Mouse (Mus musculus): ENCODE data around the gene Tmem86a. TPM values are rescaled to one million over a fixed set of nuclear protein-coding genes. Genes with fewer than 3 reads are reported as not detected.

Gene Tmem86a
- polyA plus RNA-seq (2016; fragmentation: Nextera tagmentation; extraction: Ambion mirVana) = 13.9 and 15.2 TPM in 2 replicates

GRCm38 (mm10) chr7:47050366-47050765, at the start of gene Tmem86a:
Tmem86a (plus strand) TSS chr7:47050601.
- Histone ChIP-seq H3K4me3 (replicated peaks) (peak within 1 kb of the TSS; percentile 91), H3K27me3 (0 out of 2 replicates have a peak, but pooled peaks cover 11% of the 10 kb centered on the region), H3K36me3 (replicated peaks) (peaks cover 6% of the 10 kb centered on the region), H3K4me2 (peak within 1 kb of the TSS; percentile 84), H3K9ac (peak within 1 kb of the TSS; percentile 86), H3K4me1 (peaks cover 19% of the 10 kb centered on the region), H3K9me3 (no peaks in the 10 kb centered on the region), H3K27ac (peak within 1 kb of the TSS; percentile 90)
- under 1% methylated on average over 33 of the region's 33 CpGs for WGBS
- peak; percentile 100 for ATAC-seq (ENCODE audit: low FRiP score)

- peaks cover 29% of the 10 kb centered on the region for H3K4me1 ChIP-seq
- no peaks in the 10 kb centered on the region for H3K27me3 ChIP-seq
- H3K27ac ChIP-seq = no peak overlapping the region
- H3K36me3 ChIP-seq (replicated peaks) = peaks cover 38% of the 10 kb centered on the region
- H3K9ac ChIP-seq = no peak overlapping the region
- ATAC-seq (ENCODE audit: low FRiP score) = peak; percentile 64; the same call in 1 of the 2 replicates
- H3K4me3 ChIP-seq (replicated peaks) = no peak overlapping the region
- no peaks in the 10 kb centered on the region for H3K9me3 ChIP-seq
- H3K4me2 ChIP-seq = no peak overlapping the region
- 56% methylated on average over 3 of the region's 3 CpGs for WGBS
These were observed 49.8 kb upstream of the Tmem86a start for GRCm38 (mm10) chr7:47000644-47000983.

GRCm38 (mm10) chr7:47001125-47001899, 49.1 kb upstream of the Tmem86a start:
- Histone ChIP-seq H3K36me3 (replicated peaks) (peaks cover 31% of the 10 kb centered on the region), H3K27me3 (no peaks in the 10 kb centered on the region), H3K4me1 (peaks cover 29% of the 10 kb centered on the region), H3K4me2 (no peak overlapping the region), H3K9me3 (no peaks in the 10 kb centered on the region), H3K9ac (no peak overlapping the region), H3K4me3 (replicated peaks) (no peak overlapping the region), H3K27ac (no peak overlapping the region)
- no peak for ATAC-seq (ENCODE audit: low FRiP score)
- 87% methylated on average over 5 of the region's 5 CpGs for WGBS

DNA sequence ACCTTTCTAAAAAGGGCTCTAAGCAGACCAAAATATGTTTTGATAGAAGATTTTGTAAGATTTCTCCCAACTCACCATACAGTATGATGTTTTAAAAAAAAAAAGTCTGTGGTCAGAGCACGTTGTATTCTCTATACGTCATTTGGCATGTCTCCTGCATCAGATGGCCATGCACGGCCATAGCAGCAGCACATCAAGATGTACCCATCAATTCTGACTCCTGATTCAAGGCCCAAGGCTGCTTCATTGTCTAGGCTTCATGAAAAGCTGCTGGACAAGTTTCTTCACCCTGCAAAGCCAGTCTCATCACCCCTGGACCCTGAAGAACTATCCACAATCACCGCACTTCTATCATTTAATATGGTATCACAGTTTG, 48.5 kb upstream of the Tmem86a start:
- H3K27me3 ChIP-seq = no peaks in the 10 kb centered on the region
- peaks cover 32% of the 10 kb centered on the region for H3K4me1 ChIP-seq
- no peak for ATAC-seq (ENCODE audit: low FRiP score)
- WGBS = 56% methylated on average over 4 of the region's 4 CpGs
- no peak overlapping the region for H3K4me3 ChIP-seq (replicated peaks)
- no peak overlapping the region for H3K9ac ChIP-seq
- no peaks in the 10 kb centered on the region for H3K9me3 ChIP-seq
- no peak overlapping the region for H3K4me2 ChIP-seq
- peaks cover 26% of the 10 kb centered on the region for H3K36me3 ChIP-seq (replicated peaks)
- no peak overlapping the region for H3K27ac ChIP-seq

GRCm38 (mm10) chr7:47003411-47004115, 46.8 kb upstream of the Tmem86a start:
- Histone ChIP-seq H3K36me3 (replicated peaks) (peaks cover 9% of the 10 kb centered on the region), H3K4me3 (replicated peaks) (no peak overlapping the region), H3K9me3 (no peaks in the 10 kb centered on the region), H3K27me3 (no peaks in the 10 kb centered on the region), H3K4me1 (peaks cover 39% of the 10 kb centered on the region), H3K27ac (peak overlapping the region; percentile 82), H3K9ac (no peak overlapping the region; the same call in 1 of the 2 replicates), H3K4me2 (no peak overlapping the region)
- 24% methylated on average over 3 of the region's 3 CpGs for whole genome bisulfite sequencing
- ATAC-seq (ENCODE audit: low FRiP score) = peak; percentile 22; the same call in 1 of the 2 replicates

DNA sequence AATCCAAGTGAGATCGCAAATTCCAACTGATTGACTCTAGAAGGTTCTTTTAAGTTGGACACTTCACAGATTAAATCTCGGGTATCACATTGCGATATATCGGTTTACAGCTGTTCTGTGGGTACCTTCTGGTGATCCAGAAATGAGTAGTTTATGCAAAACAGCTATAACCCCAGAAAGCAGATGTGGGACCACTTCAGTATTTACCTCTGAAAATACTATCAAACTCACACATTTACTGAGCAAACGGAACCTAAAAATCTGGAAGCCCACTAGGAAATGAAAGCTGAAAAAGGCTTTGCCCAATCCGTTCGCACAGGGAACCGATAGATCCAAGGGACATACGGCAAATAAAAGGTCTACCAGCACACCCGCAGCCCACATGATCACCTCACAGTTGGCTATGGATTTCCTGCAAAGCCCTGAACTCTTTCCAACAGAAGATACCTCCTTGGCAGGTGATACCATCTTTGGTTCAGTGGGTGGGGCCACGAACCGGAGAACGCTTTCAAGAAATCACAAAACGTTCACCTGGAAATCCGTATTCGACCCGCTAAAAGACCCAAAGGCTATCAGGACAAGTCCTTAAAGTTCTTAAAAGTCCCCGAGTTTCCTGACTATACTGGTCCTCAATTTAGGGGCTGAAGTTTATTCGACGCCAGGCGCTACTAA, 43.2 kb upstream of the Tmem86a start:
- Histone ChIP-seq H3K4me1 (peaks cover 44% of the 10 kb centered on the region), H3K4me2 (peak overlapping the region; percentile 85), H3K9me3 (no peaks in the 10 kb centered on the region), H3K27me3 (no peaks in the 10 kb centered on the region), H3K4me3 (replicated peaks) (peak overlapping the region; percentile 70), H3K9ac (peak overlapping the region; percentile 68), H3K36me3 (replicated peaks) (no peaks in the 10 kb centered on the region), H3K27ac (peak overlapping the region; percentile 86)
- no peak for ATAC-seq (ENCODE audit: low FRiP score)
- 25% methylated on average over 21 of the region's 21 CpGs for WGBS

GRCm38 (mm10) chr7:47007818-47008167, 42.6 kb upstream of the Tmem86a start:
- Histone ChIP-seq H3K9me3 (no peaks in the 10 kb centered on the region), H3K27me3 (no peaks in the 10 kb centered on the region), H3K9ac (peak overlapping the region; percentile 68), H3K4me1 (peaks cover 39% of the 10 kb centered on the region), H3K36me3 (replicated peaks) (no peaks in the 10 kb centered on the region), H3K27ac (peak overlapping the region; percentile 86), H3K4me3 (replicated peaks) (peak overlapping the region; percentile 70), H3K4me2 (peak overlapping the region; percentile 85)
- no peak; the same call in 1 of the 2 replicates for ATAC-seq (ENCODE audit: low FRiP score)
- under 1% methylated on average over 25 of the region's 25 CpGs for WGBS

GRCm38 (mm10) chr7:47008168-47008993, 42.0 kb upstream of the Tmem86a start, which contains the start of gene Spty2d1:
Spty2d1 (minus strand) TSS chr7:47008411.
- Histone ChIP-seq H3K27ac (peak within 1 kb of the TSS; percentile 86), H3K4me2 (peak within 1 kb of the TSS; percentile 85), H3K9me3 (no peaks in the 10 kb centered on the region), H3K36me3 (replicated peaks) (no peaks in the 10 kb centered on the region), H3K4me1 (peaks cover 33% of the 10 kb centered on the region), H3K27me3 (no peaks in the 10 kb centered on the region), H3K9ac (peak within 1 kb of the TSS; percentile 68), H3K4me3 (replicated peaks) (peak within 1 kb of the TSS; percentile 70)
- peak; percentile 94 for ATAC-seq (ENCODE audit: low FRiP score)
- WGBS = 1% methylated on average over 54 of the region's 57 CpGs

DNA sequence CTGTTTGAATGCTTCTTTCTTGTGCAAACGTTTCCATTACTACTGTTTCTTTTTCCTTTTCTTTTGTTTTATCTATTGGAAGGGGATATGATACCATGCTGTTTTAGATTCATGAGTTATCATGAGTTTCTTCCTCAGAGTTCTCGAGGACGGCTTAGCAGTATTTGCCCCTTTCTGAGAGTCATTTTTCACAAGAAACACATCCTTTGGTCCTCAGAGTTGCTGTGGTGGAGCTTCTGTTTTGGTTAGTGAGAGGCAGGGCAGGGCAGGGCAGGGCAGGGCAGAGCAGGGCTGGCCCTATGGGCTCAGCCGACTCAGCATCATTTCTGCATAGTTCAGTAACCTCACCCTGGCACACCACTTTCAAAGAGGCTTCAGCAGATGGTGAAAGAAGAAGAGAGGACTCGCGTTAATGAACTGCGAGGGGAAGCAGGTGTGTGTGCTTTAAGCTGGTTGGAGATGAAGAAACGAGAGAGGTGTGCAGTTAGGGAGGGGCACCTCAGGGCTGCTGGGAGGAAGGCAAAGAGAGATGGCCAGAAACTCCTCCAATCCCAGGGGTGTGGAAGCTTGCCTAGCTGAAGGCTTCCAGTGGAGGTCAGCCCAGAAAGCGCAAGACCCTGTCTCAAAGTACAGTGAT, 37.2 kb upstream of the Tmem86a start:
- no peak overlapping the region for H3K4me2 ChIP-seq
- H3K27ac ChIP-seq = 0 out of 2 replicates have a peak overlapping the region, but pooled peaks have one; percentile 13
- 50% methylated on average over 9 of the region's 9 CpGs for WGBS
- H3K4me1 ChIP-seq = peaks cover 24% of the 10 kb centered on the region
- H3K27me3 ChIP-seq = no peaks in the 10 kb centered on the region
- no peak overlapping the region for H3K9ac ChIP-seq
- no peaks in the 10 kb centered on the region for H3K9me3 ChIP-seq
- no peaks in the 10 kb centered on the region for H3K36me3 ChIP-seq (replicated peaks)
- no peak for ATAC-seq (ENCODE audit: low FRiP score)
- H3K4me3 ChIP-seq (replicated peaks) = no peak overlapping the region

DNA sequence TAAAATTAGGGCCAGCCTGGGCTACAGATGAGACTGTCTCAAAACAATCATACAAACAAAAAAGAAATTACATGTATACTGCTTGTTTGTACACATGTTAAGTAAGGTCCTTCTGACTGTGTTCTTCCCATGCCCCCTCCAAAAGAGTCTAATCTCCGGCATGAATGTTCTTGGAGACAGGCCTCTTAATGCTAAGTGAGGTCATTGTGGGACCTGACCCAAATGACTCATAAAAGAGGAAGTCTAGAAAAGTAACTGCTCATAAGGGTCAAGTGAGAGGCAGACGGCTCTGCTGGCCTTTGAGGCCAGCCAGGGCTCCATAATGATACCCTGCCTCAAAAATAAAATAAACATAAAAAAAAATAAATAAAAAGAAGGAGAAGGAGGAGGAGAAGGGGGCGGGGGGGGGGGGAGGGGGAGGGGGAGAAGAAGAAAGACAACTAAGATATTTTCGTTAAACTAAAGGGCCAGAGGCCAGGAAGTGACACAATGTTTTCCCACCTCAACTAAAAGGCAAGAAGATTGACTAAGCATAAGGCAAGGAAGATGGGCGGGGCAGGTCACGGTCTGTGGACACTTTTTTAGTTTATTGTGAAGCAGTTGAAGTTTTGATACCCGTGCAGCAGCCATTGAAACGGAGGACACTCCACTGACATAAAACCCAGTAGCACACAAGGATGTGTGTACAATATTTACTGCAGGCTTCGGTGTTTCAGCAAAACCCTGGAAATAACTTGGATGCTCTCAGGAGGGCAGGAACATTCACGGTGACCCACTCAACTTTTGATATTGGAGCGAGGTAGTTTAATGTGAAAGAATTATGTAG, 35.6 kb upstream of the Tmem86a start:
- Histone ChIP-seq H3K27ac (no peak overlapping the region), H3K4me3 (replicated peaks) (no peak overlapping the region), H3K9ac (no peak overlapping the region), H3K27me3 (no peaks in the 10 kb centered on the region), H3K36me3 (replicated peaks) (no peaks in the 10 kb centered on the region), H3K4me2 (no peak overlapping the region), H3K9me3 (no peaks in the 10 kb centered on the region), H3K4me1 (peaks cover 13% of the 10 kb centered on the region)
- WGBS = 66% methylated on average over 10 of the region's 11 CpGs
- no peak for ATAC-seq (ENCODE audit: low FRiP score)
